Comparison of ENCODE assay signal across 8 mouse cellular contexts in genomic region chr5:115155156-115155631, GRCm38 (mm10). TPM values are rescaled to one million over a fixed set of nuclear protein-coding genes. Genes with fewer than 3 reads are reported as not detected.
DNase-seq lines count a peak whose midpoint lies in the region; ATAC-seq and TF ChIP-seq lines count a peak whose summit lies in the region.

No protein-coding gene starts in this region.

- H3K4me2 ChIP-seq in heart, embryonic 11.5 days, result peak overlapping the region; percentile 75
- peak overlapping the region; percentile 93; the same call in 1 of the 2 replicates for H3K4me2 ChIP-seq in forebrain, embryonic 15.5 days (replicated peaks)
- peak overlapping the region; percentile 99 for H3K4me2 ChIP-seq in liver, embryonic 15.5 days

- H3K4me3 ChIP-seq in heart, embryonic 11.5 days (ENCODE audit: low read depth, low read length), result peak overlapping the region; percentile 100
- peak overlapping the region; percentile 36 for H3K4me3 ChIP-seq in ES-Bruce4 (ENCODE audit: low read depth, low read length)
- H3K4me3 ChIP-seq in forebrain, embryonic 15.5 days, result no peak overlapping the region
- H3K4me3 ChIP-seq in liver, embryonic 15.5 days (replicated peaks), result peak overlapping the region; percentile 89

- intact Hi-C loops in heart, postnatal 10 days (cut with DNase I), result no loop called here

- H3K36me3 ChIP-seq in heart, embryonic 11.5 days (ENCODE audit: control insufficient read depth, insufficient read depth, low read length), result peaks cover 6% of the 10 kb centered on the region
- peaks cover 12% of the 10 kb centered on the region for H3K36me3 ChIP-seq in ES-Bruce4 (ENCODE audit: control insufficient read depth, insufficient read depth, low read length, poor library complexity, severe bottlenecking)
- H3K36me3 ChIP-seq in forebrain, embryonic 15.5 days, result peaks cover 7% of the 10 kb centered on the region
- H3K36me3 ChIP-seq in liver, embryonic 15.5 days (replicated peaks), result peaks cover 10% of the 10 kb centered on the region

- no peak overlapping the region for H3K27ac ChIP-seq in heart, embryonic 11.5 days (ENCODE audit: low read depth, low read length)
- peak overlapping the region; percentile 5; the same call in 1 of the 2 replicates for H3K27ac ChIP-seq in ES-Bruce4 (ENCODE audit: insufficient read depth, low read length)
- no peak overlapping the region for H3K27ac ChIP-seq in forebrain, embryonic 15.5 days (replicated peaks)
- H3K27ac ChIP-seq in liver, embryonic 15.5 days (replicated peaks), result peak overlapping the region; percentile 78

- no peak for ATAC-seq in heart, embryonic 11.5 days (replicated peaks; ENCODE audit: insufficient number of reproducible peaks, low FRiP score, low TSS enrichment)
- no peak for ATAC-seq in forebrain, embryonic 15.5 days (replicated peaks)
- no peak for ATAC-seq in liver, embryonic 15.5 days (ENCODE audit: insufficient read depth)
- no peak for ATAC-seq in megakaryocyte progenitor cell, adult 5-6 weeks (replicated peaks; ENCODE audit: poor library complexity)

- H3K27me3 ChIP-seq in heart, embryonic 11.5 days (ENCODE audit: control insufficient read depth, insufficient read depth, low read length), result no peaks in the 10 kb centered on the region
- H3K27me3 ChIP-seq in ES-Bruce4 (ENCODE audit: control insufficient read depth, insufficient read depth, low read length, poor library complexity, severe bottlenecking), result no peaks in the 10 kb centered on the region
- no peaks in the 10 kb centered on the region for H3K27me3 ChIP-seq in forebrain, embryonic 15.5 days
- H3K27me3 ChIP-seq in liver, embryonic 15.5 days, result no peaks in the 10 kb centered on the region

- no peak for TF ChIP-seq CTCF in ES-Bruce4 (IDR thresholded peaks at IDR 0.05; ENCODE audit: low read depth, low read length)

- no peak for TF ChIP-seq EP300 in ES-Bruce4 (IDR thresholded peaks at IDR 0.05; ENCODE audit: insufficient read depth, low read depth, low read length)

- H3K9me3 ChIP-seq in heart, embryonic 11.5 days (replicated peaks; ENCODE audit: control insufficient read depth, low read length), result no peaks in the 10 kb centered on the region
- no peaks in the 10 kb centered on the region for H3K9me3 ChIP-seq in ES-Bruce4 (replicated peaks; ENCODE audit: control insufficient read depth, insufficient read depth, low read length, poor library complexity, severe bottlenecking)
- no peaks in the 10 kb centered on the region for H3K9me3 ChIP-seq in forebrain, embryonic 15.5 days
- no peaks in the 10 kb centered on the region for H3K9me3 ChIP-seq in liver, embryonic 15.5 days (replicated peaks)

- no peak for TF ChIP-seq POLR2A in ES-Bruce4 (IDR thresholded peaks at IDR 0.05; ENCODE audit: insufficient read depth, low read length)

- H3K9ac ChIP-seq in heart, embryonic 11.5 days (ENCODE audit: low read depth, low read length), result peak overlapping the region; percentile 97
- peak overlapping the region; percentile 96; the same call in 1 of the 2 replicates for H3K9ac ChIP-seq in ES-Bruce4 (ENCODE audit: low read depth, poor library complexity, severe bottlenecking)
- H3K9ac ChIP-seq in forebrain, embryonic 15.5 days (replicated peaks), result peak overlapping the region; percentile 16; the same call in 1 of the 2 replicates
- peak overlapping the region; percentile 94; the same call in 1 of the 2 replicates for H3K9ac ChIP-seq in liver, embryonic 15.5 days

- 60% methylated on average over 13 of the region's 13 CpGs for WGBS in heart, embryonic 11.5 days (ENCODE audit: insufficient replicate concordance)
- WGBS in forebrain, embryonic 15.5 days, result 72% methylated on average over 13 of the region's 13 CpGs
- 16% methylated on average over 13 of the region's 13 CpGs for whole genome bisulfite sequencing in liver, embryonic 15.5 days (ENCODE audit: insufficient replicate concordance)

- peaks cover 54% of the 10 kb centered on the region for H3K4me1 ChIP-seq in heart, embryonic 11.5 days (ENCODE audit: control insufficient read depth, insufficient read depth, low read length)
- H3K4me1 ChIP-seq in ES-Bruce4 (ENCODE audit: control insufficient read depth, insufficient read depth, low read length), result peaks cover 4% of the 10 kb centered on the region
- peaks cover 44% of the 10 kb centered on the region for H3K4me1 ChIP-seq in forebrain, embryonic 15.5 days
- H3K4me1 ChIP-seq in liver, embryonic 15.5 days (replicated peaks), result peaks cover 84% of the 10 kb centered on the region

- no peak for DNase-seq in heart, postnatal 10 days
- DNase-seq in left cerebral cortex, adult 8-10 months (ENCODE audit: low spot score in 2 of 2), result no peak
- no peak for DNase-seq in ovary, postnatal 14 days (ENCODE audit: low spot score)

RNA-seq across cellular contexts. Expression of gene Mlec, which starts 2.8 kb away (rescaled TPM):
- polyA plus RNA-seq in heart, embryonic 11.5 days (2014; fragmentation: Nextera tagmentation; extraction: Ambion mirVana), result 68.9 and 77.8 TPM in 2 replicates
- total RNA-seq in heart, postnatal 10 days (2021), result 10 to 100 TPM; 72.9 to 85.0 TPM
- 137 and 139 TPM in 2 replicates for polyA plus RNA-seq in ES-Bruce4 (2011; ENCODE audit: insufficient read depth, insufficient read length, low read depth, missing spikeins)
- 22.7 and 27.7 TPM in 2 replicates for polyA plus RNA-seq in forebrain, embryonic 15.5 days (2015; fragmentation: Nextera tagmentation; extraction: Ambion mirVana)
- 23.7 and 29.6 TPM in 2 replicates for polyA plus RNA-seq in liver, embryonic 15.5 days (2015; fragmentation: Nextera tagmentation; extraction: Ambion mirVana)
- total RNA-seq in left cerebral cortex, adult 8-10 months (2022), result 10 to 100 TPM; 66.1 to 84.8 (median 72.3) TPM
- total RNA-seq in megakaryocyte progenitor cell, adult 5-6 weeks (2015), result 242 and 279 TPM in 2 replicates
- total RNA-seq in megakaryocyte progenitor cell, adult 5-6 weeks (2017), result 276 and 305 TPM in 2 replicates

RNA-seq across cellular contexts. Expression of gene Unc119b, which starts 20.4 kb away (rescaled TPM):
- 18.9 and 21.6 TPM in 2 replicates for polyA plus RNA-seq in heart, embryonic 11.5 days (2014; fragmentation: Nextera tagmentation; extraction: Ambion mirVana)
- 10 to 100 TPM; 23.8 TPM for total RNA-seq in heart, postnatal 10 days (2021)
- 35.5 and 36.9 TPM in 2 replicates for polyA plus RNA-seq in ES-Bruce4 (2011; ENCODE audit: insufficient read depth, insufficient read length, low read depth, missing spikeins)
- polyA plus RNA-seq in forebrain, embryonic 15.5 days (2015; fragmentation: Nextera tagmentation; extraction: Ambion mirVana), result 44.4 and 46.2 TPM in 2 replicates
- 8.5 and 10.3 TPM in 2 replicates for polyA plus RNA-seq in liver, embryonic 15.5 days (2015; fragmentation: Nextera tagmentation; extraction: Ambion mirVana)
- 10 to 100 TPM; 21.2 to 26.9 (median 24.2) TPM for total RNA-seq in left cerebral cortex, adult 8-10 months (2022)
- 4.1 and 7.2 TPM in 2 replicates for total RNA-seq in megakaryocyte progenitor cell, adult 5-6 weeks (2015)
- 9.6 and 11.2 TPM in 2 replicates for total RNA-seq in megakaryocyte progenitor cell, adult 5-6 weeks (2017)

RNA-seq across cellular contexts. Expression of gene Acads, which starts 36.0 kb away (rescaled TPM):
- 45.5 and 75.6 TPM in 2 replicates for polyA plus RNA-seq in heart, embryonic 11.5 days (2014; fragmentation: Nextera tagmentation; extraction: Ambion mirVana)
- 100 to 1,000 TPM; 198 to 202 TPM for total RNA-seq in heart, postnatal 10 days (2021)
- 44.8 and 52.1 TPM in 2 replicates for polyA plus RNA-seq in ES-Bruce4 (2011; ENCODE audit: insufficient read depth, insufficient read length, low read depth, missing spikeins)
- polyA plus RNA-seq in forebrain, embryonic 15.5 days (2015; fragmentation: Nextera tagmentation; extraction: Ambion mirVana), result 22.3 and 24.1 TPM in 2 replicates
- 49.8 and 53.6 TPM in 2 replicates for polyA plus RNA-seq in liver, embryonic 15.5 days (2015; fragmentation: Nextera tagmentation; extraction: Ambion mirVana)
- 1 to 10 TPM; 7.8 to 9.2 (median 8.9) TPM for total RNA-seq in left cerebral cortex, adult 8-10 months (2022)
- total RNA-seq in megakaryocyte progenitor cell, adult 5-6 weeks (2015), result 27.8 and 28.8 TPM in 2 replicates
- 22.3 and 34.1 TPM in 2 replicates for total RNA-seq in megakaryocyte progenitor cell, adult 5-6 weeks (2017)

RNA-seq across cellular contexts. Expression of gene Cabp1, which starts 39.0 kb away (rescaled TPM):
- 0.63 and 1.3 TPM in 2 replicates for polyA plus RNA-seq in heart, embryonic 11.5 days (2014; fragmentation: Nextera tagmentation; extraction: Ambion mirVana)
- total RNA-seq in heart, postnatal 10 days (2021), result 1 to 10 TPM; 6.4 to 6.6 TPM
- 8.1 and 11.4 TPM in 2 replicates for polyA plus RNA-seq in ES-Bruce4 (2011; ENCODE audit: insufficient read depth, insufficient read length, low read depth, missing spikeins)
- 9.2 and 9.8 TPM in 2 replicates for polyA plus RNA-seq in forebrain, embryonic 15.5 days (2015; fragmentation: Nextera tagmentation; extraction: Ambion mirVana)
- 0.13 and 0.18 TPM in 2 replicates for polyA plus RNA-seq in liver, embryonic 15.5 days (2015; fragmentation: Nextera tagmentation; extraction: Ambion mirVana)
- 100 to 1,000 TPM; 228 to 252 (median 243) TPM for total RNA-seq in left cerebral cortex, adult 8-10 months (2022)
- total RNA-seq in megakaryocyte progenitor cell, adult 5-6 weeks (2015), result not detected in 2 replicates
- total RNA-seq in megakaryocyte progenitor cell, adult 5-6 weeks (2017), result not detected in 2 replicates

RNA-seq across cellular contexts. Expression of gene Gm10401, which starts 57.1 kb away (rescaled TPM):
- 19.1 and 19.2 TPM in 2 replicates for polyA plus RNA-seq in heart, embryonic 11.5 days (2014; fragmentation: Nextera tagmentation; extraction: Ambion mirVana)
- total RNA-seq in heart, postnatal 10 days (2021), result not detected
- not detected in 2 replicates for polyA plus RNA-seq in ES-Bruce4 (2011; ENCODE audit: insufficient read depth, insufficient read length, low read depth, missing spikeins)
- polyA plus RNA-seq in forebrain, embryonic 15.5 days (2015; fragmentation: Nextera tagmentation; extraction: Ambion mirVana), result 34.6 and 35.0 TPM in 2 replicates
- 7.9 and 11.4 TPM in 2 replicates for polyA plus RNA-seq in liver, embryonic 15.5 days (2015; fragmentation: Nextera tagmentation; extraction: Ambion mirVana)
- total RNA-seq in left cerebral cortex, adult 8-10 months (2022), result not detected
- total RNA-seq in megakaryocyte progenitor cell, adult 5-6 weeks (2015), result not detected in 2 replicates
- not detected in 2 replicates for total RNA-seq in megakaryocyte progenitor cell, adult 5-6 weeks (2017)

Comparison
In these comparisons a context has a peak if more than half of its experiments do, and no peak if none do; other contexts are left out.
1. H3K27ac ChIP-seq: peak in ES-Bruce4 (single experiment) and liver, embryonic 15.5 days (single experiment); none in heart, embryonic 11.5 days (single experiment) and forebrain, embryonic 15.5 days (single experiment).
2. H3K9ac ChIP-seq: peak in every context shown above with its lines; median percentile 97 in heart, embryonic 11.5 days; 96 in ES-Bruce4; 94 in liver, embryonic 15.5 days; 16 in forebrain, embryonic 15.5 days.
3. Peak in every context shown above with its lines, with median percentiles within 50 percentile points of each other: H3K4me2 ChIP-seq.